Mouse (Mus musculus): ENCODE data around the gene Resp18. TPM values are rescaled to one million over a fixed set of nuclear protein-coding genes. Genes with fewer than 3 reads are reported as not detected.

Resp18 gene
- 38.6 and 51.0 TPM in 2 replicates for polyA plus RNA-seq (2015; fragmentation: Nextera tagmentation; extraction: Ambion mirVana)

DNA sequence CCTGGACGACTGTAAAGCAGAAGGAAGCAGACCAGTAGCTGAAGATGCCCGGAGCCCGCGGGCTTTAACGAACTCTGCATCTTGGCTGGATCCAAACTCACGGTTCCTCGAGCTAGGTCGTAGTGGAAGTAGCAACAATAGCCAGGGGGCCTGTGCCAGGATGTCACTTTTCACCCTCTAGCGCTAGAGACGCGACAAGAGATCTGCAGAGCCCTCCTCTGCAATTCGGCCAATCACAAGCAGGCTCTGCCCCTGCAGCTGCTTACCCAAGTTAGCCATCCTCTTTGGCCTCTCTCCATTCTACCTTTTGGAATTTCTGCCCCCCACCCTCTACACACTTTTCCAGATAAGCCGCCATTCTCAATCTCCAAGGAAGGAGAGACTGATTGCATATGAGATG, at the start of gene Resp18:
TSS of gene Resp18 (minus strand) at position 188 of the 400 bp plus-strand sequence.
- H3K27me3 ChIP-seq = peaks cover 32% of the 10 kb centered on the region; the same call in 1 of the 2 replicates
- peaks cover 7% of the 10 kb centered on the region; the same call in 1 of the 2 replicates for H3K4me1 ChIP-seq
- ATAC-seq (replicated peaks) = no peak
- WGBS = under 1% methylated on average over 13 of the region's 13 CpGs
- H3K4me3 ChIP-seq = peak within 1 kb of the TSS; percentile 34
- H3K36me3 ChIP-seq = no peaks in the 10 kb centered on the region
- H3K9ac ChIP-seq (replicated peaks) = peak within 1 kb of the TSS; percentile 30
- H3K27ac ChIP-seq (replicated peaks) = no peak within 1 kb of the TSS
- H3K4me2 ChIP-seq (replicated peaks) = peak within 1 kb of the TSS; percentile 39
- no peaks in the 10 kb centered on the region for H3K9me3 ChIP-seq

DNA sequence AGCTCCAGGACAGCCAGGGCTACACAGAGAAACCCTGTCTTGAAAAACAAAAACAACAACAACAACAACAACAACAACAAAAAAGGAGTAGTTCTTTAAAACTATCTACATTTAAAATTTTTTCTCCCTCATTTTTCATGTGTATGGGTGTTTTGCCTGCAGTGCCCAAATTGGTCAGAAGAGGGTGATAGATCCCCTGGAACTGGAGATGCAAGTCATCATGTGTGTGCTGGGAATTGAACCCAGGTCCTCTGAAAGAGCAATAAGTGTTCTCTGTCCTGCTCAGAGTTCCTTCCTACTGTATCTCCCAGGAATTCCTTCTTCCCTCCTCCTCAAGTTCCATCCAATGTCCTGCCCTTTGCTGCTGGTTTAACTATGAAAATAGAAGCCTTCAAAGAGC, 49.2 kb upstream of the Resp18 start:
- no peaks in the 10 kb centered on the region for H3K27me3 ChIP-seq
- H3K4me2 ChIP-seq (replicated peaks) = no peak overlapping the region
- H3K36me3 ChIP-seq = no peaks in the 10 kb centered on the region

DNA sequence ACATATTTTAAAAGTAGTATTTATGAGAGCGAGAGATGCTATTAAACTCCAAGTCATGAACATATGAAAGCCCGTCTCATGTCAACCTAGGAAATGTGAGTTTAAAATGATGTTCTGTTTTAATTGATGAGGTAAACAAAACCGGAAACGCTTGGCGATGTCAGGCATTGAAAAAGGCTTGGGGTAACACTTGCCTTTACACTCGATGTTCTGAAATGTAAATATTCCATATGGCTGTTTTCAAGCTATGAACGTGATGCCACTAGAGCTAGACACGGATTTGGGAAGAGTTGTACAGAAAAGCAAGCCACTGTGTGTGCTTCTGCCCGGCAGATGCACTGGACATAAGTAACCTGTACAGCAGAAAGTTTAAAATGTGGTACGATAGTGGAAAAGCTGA, 41.0 kb upstream of the Resp18 start:
- no peaks in the 10 kb centered on the region for H3K27me3 ChIP-seq
- WGBS = 89% methylated on average over 10 of the region's 10 CpGs
- no peak for ATAC-seq (replicated peaks)
- peaks cover 3% of the 10 kb centered on the region; the same call in 1 of the 2 replicates for H3K36me3 ChIP-seq
- no peak overlapping the region for H3K27ac ChIP-seq (replicated peaks)
- no peak overlapping the region for H3K4me2 ChIP-seq (replicated peaks)
- H3K4me1 ChIP-seq = peaks cover 14% of the 10 kb centered on the region
- no peak overlapping the region for H3K4me3 ChIP-seq
- no peaks in the 10 kb centered on the region for H3K9me3 ChIP-seq
- H3K9ac ChIP-seq (replicated peaks) = no peak overlapping the region

More for the DNA sequence above, 49.2 kb upstream of the Resp18 start:
- H3K9ac ChIP-seq (replicated peaks) = no peak overlapping the region
- H3K4me3 ChIP-seq = no peak overlapping the region
- ATAC-seq (replicated peaks) = no peak
- no peaks in the 10 kb centered on the region for H3K4me1 ChIP-seq
- no peaks in the 10 kb centered on the region for H3K9me3 ChIP-seq
- H3K27ac ChIP-seq (replicated peaks) = no peak overlapping the region

DNA sequence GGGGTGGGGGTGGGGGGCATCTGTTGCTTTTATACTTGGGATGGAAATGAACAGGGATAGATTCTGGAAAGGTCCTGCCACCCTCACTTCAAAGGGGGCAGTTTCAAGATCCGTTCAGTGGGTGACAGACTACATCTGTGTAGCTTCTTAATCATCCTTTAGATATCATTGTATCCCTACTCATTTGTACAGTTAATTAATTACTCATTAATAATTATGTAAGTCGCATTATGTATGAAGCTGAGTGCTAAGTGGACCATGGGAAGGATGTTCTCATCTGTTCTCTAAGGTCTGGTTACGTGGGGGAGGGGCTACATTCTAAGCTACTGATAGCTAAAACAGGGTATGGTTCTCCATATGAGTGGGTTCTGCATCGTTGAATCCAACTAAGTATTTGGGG, 40.5 kb upstream of the Resp18 start:
- Histone ChIP-seq H3K27ac (replicated peaks) (peak overlapping the region; percentile 88; the same call in 1 of the 2 replicates), H3K4me3 (no peak overlapping the region), H3K27me3 (no peaks in the 10 kb centered on the region), H3K4me2 (replicated peaks) (no peak overlapping the region), H3K36me3 (peaks cover 7% of the 10 kb centered on the region; the same call in 1 of the 2 replicates), H3K4me1 (peaks cover 14% of the 10 kb centered on the region), H3K9me3 (no peaks in the 10 kb centered on the region), H3K9ac (replicated peaks) (no peak overlapping the region)
- no peak for ATAC-seq (replicated peaks)
- 89% methylated on average over 4 of the region's 4 CpGs for WGBS

DNA sequence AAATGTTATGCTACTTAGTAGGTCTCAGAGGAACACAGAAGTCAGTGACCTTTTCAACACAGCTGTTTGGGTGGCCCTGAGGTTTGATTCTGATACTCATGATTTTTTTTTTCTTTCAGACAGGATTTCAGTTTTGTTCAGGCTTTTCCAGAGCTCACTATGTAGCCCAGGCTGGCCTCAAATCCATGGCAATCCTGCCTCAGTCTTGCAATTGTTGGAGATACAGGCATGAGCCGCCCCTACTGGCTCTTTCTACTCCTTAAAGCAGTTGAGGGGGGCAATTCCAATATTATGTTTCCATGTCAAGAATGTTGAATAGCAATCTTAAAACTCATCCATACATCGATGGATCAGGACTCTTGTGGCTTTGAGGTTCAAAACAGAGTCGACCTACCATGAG, 40.1 kb upstream of the Resp18 start:
- Histone ChIP-seq H3K4me2 (replicated peaks) (peak overlapping the region; percentile 37), H3K9ac (replicated peaks) (peak overlapping the region; percentile 6; the same call in 1 of the 2 replicates), H3K4me3 (peak overlapping the region; percentile 92), H3K27ac (replicated peaks) (peak overlapping the region; percentile 88), H3K9me3 (no peaks in the 10 kb centered on the region), H3K4me1 (peaks cover 14% of the 10 kb centered on the region), H3K27me3 (no peaks in the 10 kb centered on the region), H3K36me3 (peaks cover 12% of the 10 kb centered on the region; the same call in 1 of the 2 replicates)
- WGBS = 73% methylated on average over 3 of the region's 3 CpGs
- ATAC-seq (replicated peaks) = no peak

DNA sequence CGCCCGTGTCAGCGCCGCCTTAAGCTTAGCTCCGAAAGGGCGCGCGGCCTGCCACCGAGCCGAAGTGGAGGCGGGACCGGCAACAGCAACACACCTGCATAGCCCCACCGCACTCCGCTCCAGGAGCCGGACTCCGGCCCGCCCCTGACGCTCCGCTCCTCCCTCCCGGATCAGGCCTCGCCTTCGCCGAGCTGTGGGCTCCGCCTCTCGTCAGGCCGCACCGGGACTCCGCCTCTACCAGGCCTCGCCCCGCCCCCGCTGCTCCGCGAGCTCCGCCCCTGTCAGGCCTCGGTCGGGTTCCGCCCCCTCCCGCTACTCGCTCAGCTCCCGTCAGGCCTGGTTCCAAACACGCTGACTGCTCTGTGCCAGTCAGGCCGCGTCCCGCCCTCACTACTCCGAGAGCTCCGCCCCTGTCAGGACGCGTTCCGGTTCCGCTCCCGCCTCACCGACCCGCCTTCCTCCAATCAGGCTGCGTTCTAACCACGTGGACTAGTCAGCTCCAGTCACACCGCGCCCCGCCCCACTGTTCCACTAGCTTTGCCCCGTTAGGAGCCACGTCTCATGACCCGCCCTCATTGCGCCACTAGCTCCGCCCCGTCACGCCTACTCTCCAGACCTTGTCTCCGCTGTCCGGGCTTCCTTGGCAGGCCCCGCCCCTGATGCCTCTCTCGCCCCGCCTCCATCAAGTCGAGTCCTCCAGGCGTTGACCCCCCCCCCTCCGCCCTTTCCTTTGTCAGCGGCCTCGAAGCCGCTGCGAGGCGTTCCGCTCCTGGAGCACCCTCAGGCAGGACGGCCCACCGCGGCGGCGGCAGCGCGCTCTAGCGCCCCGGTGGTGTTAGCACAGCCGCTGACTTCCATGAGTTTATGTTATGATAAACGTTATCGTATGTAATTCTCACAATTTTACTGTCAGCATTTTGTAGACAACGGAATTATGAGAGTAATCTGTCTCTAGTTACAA, 39.3 kb upstream of the Resp18 start, which contains the start of gene Dnpep:
TSS of gene Dnpep (minus strand) at position 750 of the 961 bp plus-strand sequence.
- H3K4me1 ChIP-seq = peaks cover 14% of the 10 kb centered on the region
- H3K9ac ChIP-seq (replicated peaks) = peak within 1 kb of the TSS; percentile 71
- ATAC-seq (replicated peaks) = peak; percentile 98
- H3K27me3 ChIP-seq = no peaks in the 10 kb centered on the region
- under 1% methylated on average over 91 of the region's 92 CpGs for WGBS
- no peaks in the 10 kb centered on the region for H3K9me3 ChIP-seq
- H3K4me3 ChIP-seq = peak within 1 kb of the TSS; percentile 92
- peak within 1 kb of the TSS; percentile 83 for H3K4me2 ChIP-seq (replicated peaks)
- peaks cover 19% of the 10 kb centered on the region for H3K36me3 ChIP-seq
- peak within 1 kb of the TSS; percentile 88 for H3K27ac ChIP-seq (replicated peaks)

DNA sequence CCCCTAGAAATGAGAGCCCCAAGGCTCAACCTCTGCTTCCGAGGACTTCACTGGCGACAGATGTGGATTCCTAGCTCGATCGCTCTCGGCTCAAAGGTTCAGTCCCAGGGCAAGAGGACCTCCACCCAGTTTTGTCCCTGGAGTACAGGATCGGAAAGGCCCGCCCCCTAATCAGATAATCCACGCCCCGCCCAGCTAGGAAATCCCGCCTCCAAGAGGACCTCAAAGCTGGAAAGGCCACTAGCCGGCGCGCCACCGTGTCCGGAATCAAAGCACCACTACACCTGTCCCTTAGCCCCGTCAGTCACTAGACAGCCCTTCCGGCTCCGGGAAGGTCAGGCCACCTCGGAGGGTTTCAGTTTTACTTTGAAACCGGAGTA, 38.6 kb upstream of the Resp18 start:
- no peaks in the 10 kb centered on the region for H3K9me3 ChIP-seq
- WGBS = 0% methylated on average over 20 of the region's 20 CpGs
- H3K27ac ChIP-seq (replicated peaks) = peak overlapping the region; percentile 88
- ATAC-seq (replicated peaks) = no peak; the same call in 1 of the 2 replicates
- H3K27me3 ChIP-seq = no peaks in the 10 kb centered on the region
- H3K4me2 ChIP-seq (replicated peaks) = peak overlapping the region; percentile 83
- peak overlapping the region; percentile 71 for H3K9ac ChIP-seq (replicated peaks)
- H3K4me3 ChIP-seq = peak overlapping the region; percentile 92
- peaks cover 14% of the 10 kb centered on the region for H3K4me1 ChIP-seq
- H3K36me3 ChIP-seq = peaks cover 25% of the 10 kb centered on the region

DNA sequence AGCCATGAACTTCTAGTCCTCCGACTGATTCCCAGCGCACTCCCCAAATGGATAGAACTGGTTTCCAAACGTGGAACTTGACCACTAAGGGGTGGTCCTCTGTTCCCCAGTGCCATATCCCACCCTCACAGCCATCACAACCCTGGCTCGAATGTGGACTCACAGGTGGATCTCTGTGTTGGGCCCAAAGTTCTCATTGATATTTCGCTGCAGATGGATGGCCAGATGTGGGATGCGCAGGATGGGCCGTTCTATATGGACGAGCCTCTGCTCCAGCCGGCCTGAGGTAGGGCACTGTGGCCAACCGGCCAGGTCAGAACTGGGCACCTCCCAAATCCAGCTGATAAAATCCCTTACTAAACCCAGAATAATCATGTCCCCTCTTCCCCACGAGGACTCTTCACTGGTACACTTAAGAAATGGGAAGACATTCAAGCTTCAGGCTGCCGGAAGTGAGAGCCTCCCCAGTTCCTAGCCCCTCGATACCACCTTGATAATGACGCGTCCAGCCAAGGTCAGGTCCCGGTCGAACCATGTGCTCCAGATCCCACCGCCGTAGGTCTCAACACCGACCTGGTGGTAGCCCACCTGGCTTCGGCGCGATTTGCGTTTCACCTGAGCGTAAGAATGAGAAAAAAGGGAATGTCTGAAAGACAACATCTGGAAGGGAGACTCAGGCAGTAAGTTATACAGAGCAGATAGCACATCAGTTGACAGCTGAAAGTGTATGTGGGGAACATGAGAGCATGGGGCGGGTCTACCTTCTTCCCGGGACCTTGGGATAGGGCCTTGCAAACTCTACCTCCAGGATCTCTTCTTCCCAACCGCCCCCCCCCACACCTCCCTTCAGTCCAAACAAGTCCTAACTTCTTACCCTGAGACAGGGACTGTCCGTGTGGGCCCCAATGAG, 37.5 kb upstream of the Resp18 start:
- Histone ChIP-seq H3K9me3 (no peaks in the 10 kb centered on the region), H3K4me1 (peaks cover 14% of the 10 kb centered on the region), H3K4me3 (peak overlapping the region; percentile 92), H3K27ac (replicated peaks) (peak overlapping the region; percentile 88; the same call in 1 of the 2 replicates), H3K9ac (replicated peaks) (peak overlapping the region; percentile 71), H3K36me3 (peaks cover 37% of the 10 kb centered on the region), H3K27me3 (no peaks in the 10 kb centered on the region), H3K4me2 (replicated peaks) (peak overlapping the region; percentile 83)
- ATAC-seq (replicated peaks) = no peak
- 86% methylated on average over 29 of the region's 29 CpGs for WGBS

DNA sequence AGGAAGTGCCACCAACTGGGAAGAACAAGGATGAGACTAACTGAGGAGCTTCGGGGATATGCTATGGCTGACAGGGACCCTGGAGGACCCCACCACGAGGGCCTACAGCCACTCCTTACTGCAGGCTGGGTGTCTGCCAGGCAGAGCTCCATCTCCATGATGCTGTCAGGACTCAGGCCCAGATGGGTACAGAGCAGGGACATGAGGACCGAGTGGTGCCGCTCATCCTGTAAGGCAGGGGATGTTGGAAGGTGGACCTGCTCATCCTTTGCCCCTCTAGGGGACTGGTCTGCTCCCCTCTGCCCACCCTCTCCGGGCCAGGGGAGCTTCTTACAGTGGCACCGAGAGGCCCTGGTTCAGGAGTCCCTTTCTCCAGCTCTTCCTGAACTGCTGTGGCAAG, 36.8 kb upstream of the Resp18 start:
- no peaks in the 10 kb centered on the region for H3K9me3 ChIP-seq
- H3K4me2 ChIP-seq (replicated peaks) = no peak overlapping the region
- H3K9ac ChIP-seq (replicated peaks) = no peak overlapping the region
- no peak for ATAC-seq (replicated peaks)
- no peak overlapping the region for H3K27ac ChIP-seq (replicated peaks)
- peaks cover 14% of the 10 kb centered on the region for H3K4me1 ChIP-seq
- H3K27me3 ChIP-seq = no peaks in the 10 kb centered on the region
- H3K4me3 ChIP-seq = no peak overlapping the region
- WGBS = 94% methylated on average over 6 of the region's 6 CpGs
- peaks cover 43% of the 10 kb centered on the region for H3K36me3 ChIP-seq

DNA sequence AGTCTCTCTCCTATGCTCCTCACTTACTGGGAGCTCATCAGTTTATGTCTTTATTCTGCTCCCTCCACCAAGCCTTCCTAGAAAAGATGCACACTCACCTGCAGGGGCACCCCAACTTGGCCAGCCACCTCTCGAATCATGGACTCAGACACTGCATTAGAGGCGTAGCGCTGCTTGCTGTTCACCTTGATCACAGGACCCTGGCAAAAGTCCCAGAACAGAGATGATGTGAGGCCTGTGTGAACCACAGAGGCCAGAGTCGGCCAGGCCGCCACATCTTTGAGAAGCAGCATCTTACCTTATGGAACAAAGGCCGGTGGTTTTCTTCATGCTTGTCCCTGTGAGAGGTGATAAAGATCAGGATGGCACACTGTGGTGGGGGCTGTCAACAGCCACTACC, 33.5 kb upstream of the Resp18 start:
- ATAC-seq (replicated peaks) = no peak
- Histone ChIP-seq H3K36me3 (peaks cover 65% of the 10 kb centered on the region), H3K27me3 (no peaks in the 10 kb centered on the region)

DNA sequence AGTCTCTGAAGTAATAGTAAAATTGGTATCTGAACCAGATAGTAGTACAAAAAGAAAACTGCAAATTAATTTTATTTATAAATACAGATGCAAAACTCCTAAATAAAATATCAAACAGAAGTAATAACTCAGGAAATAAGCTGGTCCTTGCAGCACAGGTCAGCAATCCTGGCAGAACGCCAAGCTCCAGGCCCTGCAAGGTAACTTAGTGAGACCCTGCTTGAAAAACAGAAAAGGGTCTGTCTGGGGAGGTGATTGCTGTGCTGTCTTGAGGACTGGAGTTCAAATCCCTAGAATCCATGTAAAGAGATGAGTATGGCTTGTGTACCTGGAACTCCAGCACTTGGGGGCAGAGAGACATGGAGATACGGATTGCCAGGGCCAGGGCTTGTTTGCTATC, 26.4 kb upstream of the Resp18 start:
- no peak overlapping the region for H3K9ac ChIP-seq (replicated peaks)
- no peaks in the 10 kb centered on the region for H3K4me1 ChIP-seq
- WGBS = 78% methylated on average over 2 of the region's 2 CpGs
- no peaks in the 10 kb centered on the region for H3K9me3 ChIP-seq
- no peak overlapping the region for H3K27ac ChIP-seq (replicated peaks)
- H3K27me3 ChIP-seq = no peaks in the 10 kb centered on the region
- peaks cover 21% of the 10 kb centered on the region for H3K36me3 ChIP-seq
- H3K4me3 ChIP-seq = no peak overlapping the region
- no peak for ATAC-seq (replicated peaks)
- H3K4me2 ChIP-seq (replicated peaks) = no peak overlapping the region

More for the DNA sequence above, 33.5 kb upstream of the Resp18 start:
- Histone ChIP-seq H3K4me3 (no peak overlapping the region), H3K9ac (replicated peaks) (no peak overlapping the region), H3K4me2 (replicated peaks) (no peak overlapping the region), H3K4me1 (peaks cover 10% of the 10 kb centered on the region), H3K9me3 (no peaks in the 10 kb centered on the region), H3K27ac (replicated peaks) (no peak overlapping the region)
- 94% methylated on average over 6 of the region's 6 CpGs for WGBS
